Mouse (Mus musculus) urinary bladder, postnatal 14 days (tissue): ENCODE measurements at regions not wholly inside any gene's neighbourhood (a gene's known extent, or its start where the extent isn't known, plus 50 kb on each side); places are given as distances from the start of the nearest gene placed in this dataset.

Experiments
- DNase-seq: peaks from one replicate; pipeline ENCODE4 v3.0.0; 2021; ENCODE audit warnings: low spot score

DNA sequence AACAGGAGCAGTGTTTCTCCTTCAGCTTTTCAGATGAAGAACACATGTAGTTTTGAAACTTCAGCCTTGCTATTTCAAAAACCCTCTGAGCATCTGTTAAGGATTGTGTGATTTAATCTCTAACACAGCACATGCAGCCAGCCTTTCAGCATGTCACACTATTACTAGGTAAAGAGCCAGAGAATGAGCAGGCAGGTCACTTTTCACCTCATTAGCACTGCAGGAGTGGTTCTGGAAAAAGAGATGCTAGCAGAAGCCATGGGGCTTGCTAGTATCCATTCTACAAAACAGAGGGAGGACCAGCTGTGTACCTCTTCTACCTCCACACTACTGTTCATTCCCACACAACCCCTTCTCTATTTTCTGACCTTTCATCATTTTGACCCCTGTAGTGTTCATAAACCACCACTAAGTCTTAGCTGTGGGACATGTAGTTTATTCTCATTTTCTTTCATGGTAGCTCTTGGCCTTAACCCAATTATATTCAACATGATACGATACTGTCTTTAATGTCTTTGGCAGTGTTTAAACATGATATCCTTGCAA lies 535.1 kb upstream of the Alcam start:
- no peak for DNase-seq

DNA sequence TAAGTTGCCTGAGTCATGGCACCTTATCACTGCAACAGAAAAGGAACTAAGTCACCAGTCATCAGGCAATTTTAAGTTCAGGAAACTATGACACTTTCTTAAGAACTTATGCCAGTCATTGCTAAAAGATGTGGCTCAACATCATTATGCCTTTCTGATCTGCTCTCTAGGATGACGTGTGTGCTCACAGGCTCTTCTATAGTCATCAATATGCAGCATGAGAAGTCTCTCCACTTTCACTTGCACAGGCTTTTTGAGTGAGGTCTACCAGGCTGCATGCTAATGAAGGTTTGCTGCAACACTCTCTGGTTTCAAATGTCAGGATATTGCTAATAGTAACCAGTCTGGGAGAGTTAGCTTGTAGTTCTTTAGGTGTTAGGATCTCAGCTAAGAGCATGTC lies 530.5 kb upstream of the Alcam start:
- DNase-seq, result no peak

DNA sequence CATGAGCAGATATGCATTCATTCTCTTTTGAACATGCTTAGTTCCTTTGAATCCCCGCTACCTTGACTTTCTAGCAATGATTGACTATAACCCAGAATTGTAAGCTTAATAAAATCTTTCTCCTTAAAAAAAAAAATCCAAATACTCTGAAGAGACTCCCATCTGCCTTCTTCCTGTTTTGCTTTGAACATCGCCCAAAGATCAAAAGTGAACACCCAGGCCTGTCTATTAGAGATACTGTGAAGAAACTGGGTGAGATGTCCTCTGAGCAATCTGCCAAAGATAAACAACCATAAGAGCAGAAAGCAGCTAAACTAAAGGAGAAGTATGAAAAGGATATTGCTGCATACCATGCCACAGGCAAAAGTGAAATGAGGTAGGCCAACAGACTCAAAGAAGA lies 527.1 kb upstream of the Alcam start:
- no peak for DNase-seq

DNA sequence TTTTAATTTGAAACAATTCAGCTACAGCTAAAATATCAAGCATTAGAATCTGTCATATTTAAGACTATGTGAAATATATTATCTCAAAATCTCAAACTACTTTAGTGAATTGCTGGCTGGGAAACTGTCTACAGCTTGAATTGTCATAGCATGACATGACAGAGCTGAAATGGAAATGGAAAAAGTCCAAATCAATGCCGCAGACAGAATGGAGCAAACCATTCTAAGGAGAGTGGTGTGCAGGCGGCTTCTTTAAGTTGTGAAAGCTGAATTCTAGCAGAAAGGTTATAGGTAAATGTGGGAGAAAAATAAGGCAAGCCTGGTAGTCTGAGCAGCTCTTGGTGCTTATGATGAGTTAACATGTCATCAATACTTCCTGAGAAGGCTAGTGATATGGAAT lies 518.9 kb upstream of the Alcam start:
- DNase-seq, result no peak

DNA sequence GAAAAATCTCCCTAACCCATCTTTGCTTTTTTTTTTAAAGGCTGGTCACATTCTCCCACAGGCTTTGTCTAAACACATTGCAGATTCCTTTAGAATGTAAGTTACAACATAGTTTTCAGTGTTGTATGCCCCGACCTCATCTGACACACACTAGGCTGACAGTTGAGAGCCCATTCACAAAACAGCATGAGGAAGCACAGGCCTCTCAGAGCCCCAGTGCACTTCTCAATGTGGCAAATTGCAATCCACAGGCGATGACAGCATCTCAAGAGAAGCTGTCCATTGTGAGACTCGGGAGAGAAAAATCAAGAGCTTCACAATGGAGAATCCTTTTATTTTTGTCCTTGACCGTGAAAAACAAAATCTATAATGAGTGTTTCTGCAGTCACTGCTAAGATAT lies 493.8 kb upstream of the Alcam start:
- DNase-seq, result no peak

DNA sequence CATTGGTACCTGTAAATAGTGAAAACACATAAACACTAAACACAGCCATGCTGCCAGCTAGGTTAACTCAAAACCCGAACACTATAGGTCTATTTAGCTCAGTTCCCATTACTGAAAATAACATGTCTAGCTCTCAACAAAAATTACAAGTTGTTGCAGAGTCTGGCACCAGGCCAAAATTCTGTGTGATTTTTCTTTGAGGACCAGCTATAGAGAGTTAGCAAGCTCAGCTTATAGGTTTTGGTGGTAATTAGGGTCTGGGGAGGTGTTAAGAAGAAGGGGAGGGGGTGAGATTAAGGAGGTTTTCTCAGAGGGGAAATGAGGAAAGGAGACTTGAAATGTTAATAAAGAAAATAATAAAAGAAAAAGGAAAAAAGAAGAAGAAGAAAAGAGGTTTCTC lies 480.9 kb upstream of the Alcam start:
- no peak for DNase-seq

- DNase-seq, result no peak
These were observed 478.1 kb upstream of the Alcam start for GRCm38 (mm10) chr16:52931978-52932377.

DNA sequence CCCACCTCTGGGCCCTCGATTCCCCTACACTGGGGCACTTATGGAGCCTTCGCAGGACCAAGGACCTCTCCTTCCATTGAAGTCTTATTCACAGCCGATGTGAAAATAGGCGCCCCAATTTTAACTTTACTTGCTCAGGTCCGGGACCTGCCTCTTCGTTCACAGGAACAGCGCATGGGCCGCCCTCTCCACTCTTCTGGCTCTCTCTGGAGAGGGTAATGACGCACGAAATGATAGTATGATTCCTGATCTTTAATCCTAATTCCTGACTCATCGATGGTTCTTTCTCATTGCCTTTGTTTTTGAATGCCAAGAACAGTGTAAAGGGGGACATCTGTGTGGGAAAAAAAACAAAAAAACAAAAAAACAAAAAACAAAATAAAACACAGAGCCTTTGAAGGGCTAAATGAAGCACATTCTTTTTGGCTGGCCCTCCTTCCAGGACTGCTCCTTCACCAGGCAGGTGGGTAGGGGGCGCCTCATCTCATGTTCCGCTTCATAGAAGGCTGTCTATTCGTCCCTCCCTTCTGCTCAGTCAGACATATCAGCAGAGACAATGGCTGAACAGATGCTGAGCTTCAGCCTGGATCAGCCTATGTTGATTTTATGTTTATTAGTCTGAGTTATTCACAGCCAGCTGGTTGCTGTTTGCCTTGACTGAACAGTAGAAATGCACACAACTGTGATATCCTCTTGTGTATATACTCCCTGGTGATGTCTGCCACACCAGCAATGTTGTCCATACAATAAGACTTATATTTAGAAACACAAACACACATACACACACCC lies 438.8 kb upstream of the Alcam start:
- DNase-seq, result no peak

- DNase-seq, result no peak
These were observed 425.7 kb upstream of the Alcam start for GRCm38 (mm10) chr16:52879463-52880114.

- no peak for DNase-seq
These were observed 414.0 kb upstream of the Alcam start for GRCm38 (mm10) chr16:52867833-52868232.

DNA sequence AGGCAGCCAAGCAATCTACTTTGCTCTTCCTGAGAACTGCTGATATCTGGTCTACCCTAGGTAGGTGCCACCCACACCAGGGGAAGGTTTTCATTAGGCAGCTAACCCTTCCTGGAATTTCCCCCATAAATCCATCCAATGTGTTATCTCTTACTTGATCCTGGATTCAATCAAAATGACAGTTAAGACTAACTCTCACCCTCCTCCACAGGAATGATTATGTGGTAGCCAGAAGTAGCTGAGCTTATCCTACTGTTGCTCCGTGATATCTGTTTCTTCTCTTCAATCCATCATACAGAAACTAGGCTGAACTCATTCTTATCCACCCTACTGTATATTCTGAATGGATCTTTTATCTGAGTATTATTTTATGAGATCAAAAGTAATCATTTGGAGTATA lies 409.7 kb upstream of the Alcam start:
- DNase-seq, result no peak

DNA sequence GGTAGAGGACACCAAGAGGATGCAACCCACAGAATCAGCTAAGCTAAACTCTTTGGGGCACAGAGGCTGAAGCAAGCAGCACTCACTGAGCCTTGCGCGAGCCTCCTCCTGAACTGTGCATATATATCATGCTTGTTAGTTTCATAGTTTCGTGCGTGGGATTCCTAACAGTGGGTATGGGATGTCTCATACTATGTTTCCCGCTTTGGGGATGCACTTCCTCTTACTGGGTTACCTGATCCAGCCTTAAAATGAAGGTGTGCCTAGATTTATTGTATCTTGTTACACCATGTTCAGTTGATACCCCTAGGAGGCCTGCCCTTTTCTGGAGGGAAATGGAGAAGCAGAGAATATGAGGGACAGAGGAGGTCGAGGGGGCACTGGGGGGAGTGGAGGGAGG lies 407.4 kb upstream of the Alcam start:
- no peak for DNase-seq

- no peak for DNase-seq
These were observed 404.8 kb upstream of the Alcam start for GRCm38 (mm10) chr16:52858441-52859209.

DNA sequence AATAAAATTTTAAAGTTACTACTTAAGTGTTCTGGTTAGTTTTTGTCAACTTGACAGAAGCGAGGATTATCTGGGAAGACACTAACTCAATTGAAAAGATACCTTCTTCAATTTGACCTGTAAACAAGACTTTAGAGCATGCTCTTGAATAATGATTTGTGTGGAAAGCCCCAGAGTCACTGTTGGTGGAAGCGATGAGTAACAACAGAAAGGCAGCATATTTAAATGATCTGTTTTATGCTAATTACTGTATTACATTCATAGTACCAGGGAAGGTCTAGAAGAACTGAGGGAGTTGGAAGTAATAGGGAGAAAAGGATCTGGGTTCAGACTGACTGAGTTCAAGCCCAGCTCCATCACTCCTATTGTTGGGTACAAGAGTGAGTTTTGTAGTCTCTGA lies 397.3 kb upstream of the Alcam start:
- DNase-seq, result no peak

DNA sequence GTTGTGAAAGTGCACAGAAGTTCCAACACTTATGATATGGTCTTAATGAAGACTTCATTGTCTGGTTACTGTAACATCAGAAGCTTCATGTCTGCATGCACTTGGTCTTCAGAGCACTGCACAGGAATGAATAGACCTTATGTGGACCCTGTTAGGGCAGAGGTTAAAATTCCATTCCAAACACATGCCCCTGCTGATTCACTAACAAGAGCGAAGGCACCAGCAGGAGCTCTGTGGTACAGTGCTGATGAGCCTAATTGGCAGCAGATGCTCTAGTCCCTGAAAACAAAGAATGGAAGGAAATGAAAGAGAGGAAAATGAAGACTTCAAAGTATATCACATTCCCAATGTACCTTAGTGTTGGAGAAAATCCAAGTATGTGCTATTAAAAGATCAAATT lies 365.1 kb upstream of the Alcam start:
- no peak for DNase-seq

DNA sequence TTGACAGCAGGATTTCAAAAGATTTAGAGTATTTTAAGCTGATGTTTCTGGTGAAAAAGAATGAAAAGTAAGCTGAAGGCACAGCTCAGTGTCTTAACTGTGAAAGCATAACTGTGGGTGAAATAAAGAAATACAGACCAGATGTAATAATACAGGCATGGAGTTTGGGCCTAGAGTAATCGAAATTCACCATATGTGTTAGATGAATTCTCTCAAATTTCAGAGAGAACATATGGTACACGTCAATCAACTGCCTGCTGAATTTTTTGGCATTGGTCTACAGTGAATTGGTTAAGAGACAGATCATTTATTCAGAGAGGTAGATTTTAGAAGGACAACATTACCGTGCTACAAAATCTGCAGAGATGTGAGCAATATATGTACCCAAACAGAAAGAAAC lies 357.3 kb upstream of the Alcam start:
- DNase-seq, result no peak

DNA sequence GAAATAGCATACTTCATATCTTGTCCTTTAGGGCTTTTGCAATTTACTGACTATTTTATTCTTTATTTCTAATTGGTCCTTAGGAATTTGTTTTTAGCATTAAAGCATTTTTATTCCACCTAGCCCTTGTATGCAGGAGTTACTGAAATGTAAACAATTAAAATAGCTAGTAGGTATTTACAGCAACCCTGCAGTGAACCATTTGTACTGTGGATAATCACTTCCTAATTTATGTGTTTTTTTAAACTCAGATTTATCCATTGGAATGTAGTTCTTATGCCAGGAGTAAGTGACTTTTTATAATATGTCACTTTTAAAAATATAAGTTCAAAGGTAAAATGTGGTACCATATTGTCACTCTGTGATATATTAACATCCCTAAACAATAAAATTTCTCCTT lies 350.5 kb upstream of the Alcam start:
- DNase-seq, result no peak

DNA sequence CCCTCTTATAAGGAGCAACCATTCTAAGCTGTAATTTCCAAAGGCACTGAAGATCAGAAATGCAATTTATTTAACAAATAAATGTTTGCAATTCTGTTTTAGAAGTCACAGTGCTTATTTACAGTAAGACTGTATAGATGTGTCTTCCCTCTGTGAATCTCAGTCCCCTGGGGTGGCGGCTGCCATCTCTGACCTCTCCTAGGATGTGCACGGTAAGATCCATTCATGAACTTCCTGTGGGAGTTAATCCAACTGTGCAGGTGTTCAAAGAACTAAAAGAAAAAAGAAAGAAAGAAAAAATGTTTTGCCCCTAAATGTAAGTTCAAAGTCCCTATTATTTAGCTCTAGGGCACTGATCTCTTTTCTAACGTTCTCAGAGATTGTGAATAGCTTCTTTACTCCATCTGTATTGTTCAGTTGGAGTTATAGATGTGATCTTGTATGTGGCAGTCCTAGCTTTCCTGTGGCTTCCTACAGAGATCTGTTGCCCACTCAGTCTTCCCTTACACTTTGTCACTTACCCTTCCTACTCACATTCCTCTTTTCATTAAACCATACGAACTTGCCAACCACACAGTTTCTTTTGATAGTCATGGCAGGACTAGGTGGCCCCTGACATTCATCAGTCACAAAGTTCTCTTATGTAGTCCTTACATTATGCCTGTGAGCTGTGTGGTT lies 346.0 kb upstream of the Alcam start:
- no peak for DNase-seq

- no peak for DNase-seq
These were observed 341.3 kb upstream of the Alcam start for GRCm38 (mm10) chr16:52795184-52795583.

DNA sequence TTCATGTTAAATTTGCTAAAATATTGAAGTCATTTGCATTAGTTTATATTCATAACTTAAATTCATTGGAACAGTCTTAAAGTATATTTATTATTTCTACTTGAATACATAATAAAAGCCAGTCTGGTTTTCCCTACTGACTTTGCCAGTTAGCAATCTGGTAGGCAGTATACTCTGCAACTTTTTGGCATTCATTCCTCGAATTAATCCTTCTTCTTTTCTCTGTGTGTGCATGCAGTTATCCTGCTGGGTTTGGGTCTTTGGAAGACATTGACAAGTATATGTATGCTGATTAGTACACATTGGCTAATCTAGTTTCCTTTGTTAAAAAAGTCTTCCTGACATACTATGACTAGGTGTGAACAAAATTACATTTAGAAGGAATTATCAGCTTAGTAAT lies 336.1 kb upstream of the Alcam start:
- no peak for DNase-seq

- no peak for DNase-seq
These were observed 293.9 kb upstream of the Alcam start for GRCm38 (mm10) chr16:52747744-52748143.

GRCm38 (mm10) chr16:52746186-52746585 lies 292.3 kb upstream of the Alcam start:
- DNase-seq, result no peak
